Mouse (Mus musculus): ENCODE measurements around the gene Selenov.
"Not testable (repeated sequence)": the region's sequence is repeated elsewhere in the genome, so short reads cannot be mapped to it uniquely, and the experiment has no call there.

Selenov gene

GRCm38 (mm10) chr7:28294481-28294880, 3.5 kb upstream of the Selenov start:
- peak; percentile 84 to 89 for DNase-seq (ENCODE audit: low spot score in 2 of 2)

GRCm38 (mm10) chr7:28290165-28290564, 821 bp downstream of the Selenov start:
- DNase-seq (ENCODE audit: low spot score in 2 of 2): peak in 1 of 2 experiments; percentile 55

DNA sequence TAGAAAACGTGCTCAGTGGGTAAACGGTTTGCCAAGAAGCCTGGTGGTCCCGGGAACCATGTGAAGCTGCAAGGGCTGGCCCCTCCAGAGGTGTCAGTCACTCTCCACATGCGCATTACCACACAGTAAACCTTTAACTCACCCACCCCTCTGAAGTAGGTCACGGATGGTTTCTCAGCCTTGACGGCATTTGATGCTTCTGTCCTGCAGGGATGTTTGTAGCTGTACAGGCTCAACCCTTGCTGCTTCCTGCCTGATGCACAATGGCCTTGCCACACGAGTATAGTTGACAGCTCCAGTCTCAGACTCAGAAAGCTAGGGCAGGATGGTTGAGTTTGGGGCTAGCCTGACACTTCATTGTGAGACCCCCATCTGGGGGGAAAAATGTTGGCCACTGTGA, 10.4 kb downstream of the Selenov start:
- DNase-seq (ENCODE audit: low spot score in 2 of 2): no peak

- no peak for DNase-seq (ENCODE audit: low spot score in 2 of 2)
Measured at GRCm38 (mm10) chr7:28278279-28278652, 12.7 kb downstream of the Selenov start.

DNA sequence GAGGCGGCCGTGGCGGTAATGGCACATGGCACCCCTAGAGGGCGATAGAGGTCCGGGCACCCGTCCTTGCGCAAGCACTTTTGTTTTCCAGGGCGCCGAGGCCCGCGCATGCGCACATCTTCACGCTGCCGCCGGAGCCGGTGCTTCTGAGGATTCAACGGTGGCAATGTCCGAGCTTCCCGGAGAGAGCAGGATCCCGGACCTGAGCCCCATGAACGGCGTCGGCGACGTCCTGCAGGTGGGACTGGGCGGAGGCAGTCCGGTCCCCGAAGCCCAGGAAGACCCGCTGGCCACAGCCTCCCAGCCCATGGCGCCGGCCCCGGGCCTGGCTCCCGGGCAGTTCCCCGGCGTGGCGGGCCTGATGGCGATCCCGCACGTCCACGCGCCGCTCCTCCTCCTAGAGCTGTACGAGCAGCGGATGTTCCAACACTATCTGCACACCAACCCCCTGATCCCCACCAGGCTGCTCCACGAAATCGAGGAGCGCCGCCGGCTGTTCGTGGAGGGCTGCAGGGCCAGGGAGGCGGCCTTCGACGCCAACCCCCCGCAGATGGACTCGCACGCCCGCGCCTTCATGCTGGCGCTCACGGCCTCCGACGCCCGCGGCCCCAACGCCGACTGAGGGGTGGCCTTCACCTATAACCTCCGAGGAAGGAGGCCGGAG, 13.2 kb downstream of the Selenov start, which contains the start of gene Eid2b:
TSS of gene Eid2b (plus strand) at position 125 of the 664 bp plus-strand sequence.
- DNase-seq (ENCODE audit: low spot score in 2 of 2): peak; percentile 95 to 97

GRCm38 (mm10) chr7:28277237-28277614, 13.8 kb downstream of the Selenov start:
- no peak for DNase-seq (ENCODE audit: low spot score in 2 of 2)

DNA sequence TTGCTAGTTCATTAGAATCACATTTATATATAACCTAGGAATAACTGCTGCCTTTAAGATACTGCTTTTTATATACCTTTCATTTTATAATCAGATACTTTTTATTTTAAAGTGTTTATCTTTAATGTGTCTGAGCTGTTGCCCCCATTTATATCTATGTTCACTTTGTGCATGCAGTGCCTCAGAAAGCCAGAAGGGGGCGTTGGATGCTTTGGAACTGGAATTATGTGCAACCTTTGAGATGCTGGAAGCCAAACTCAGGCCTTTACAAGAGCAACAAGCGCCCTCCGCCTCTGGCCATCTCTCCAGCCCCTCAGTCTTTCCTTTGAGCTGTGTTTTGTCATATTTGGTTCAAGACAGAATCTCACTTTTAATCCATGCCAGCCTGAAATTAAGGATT, 19.2 kb downstream of the Selenov start:
- no peak for DNase-seq (ENCODE audit: low spot score in 2 of 2)

GRCm38 (mm10) chr7:28269355-28269754, 21.6 kb downstream of the Selenov start:
- DNase-seq (ENCODE audit: low spot score in 2 of 2): no peak

DNA sequence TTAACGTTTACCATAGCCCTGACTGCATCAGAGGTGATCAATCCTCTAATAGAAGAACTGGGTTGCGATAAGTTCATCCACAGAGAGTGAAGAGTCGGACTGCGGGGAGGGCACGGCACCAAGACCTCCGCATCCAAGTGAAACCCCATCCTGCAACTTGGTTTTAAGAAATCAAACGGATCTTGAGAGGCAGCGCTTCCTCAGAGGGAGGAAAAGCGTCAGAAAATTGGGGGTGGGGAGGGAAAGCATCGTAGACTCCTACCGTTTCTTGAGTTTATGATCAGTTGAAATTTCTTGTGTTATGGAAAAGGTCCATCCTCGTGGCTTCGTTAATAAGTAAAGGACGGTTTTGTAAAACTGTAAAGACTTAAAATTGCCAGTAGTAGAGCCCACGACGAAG, 22.4 kb downstream of the Selenov start:
- no peak for DNase-seq (ENCODE audit: low spot score in 2 of 2)

- peak; percentile 62 to 66 for DNase-seq (ENCODE audit: low spot score in 2 of 2)
Measured at GRCm38 (mm10) chr7:28268042-28268531, 22.9 kb downstream of the Selenov start.

DNA sequence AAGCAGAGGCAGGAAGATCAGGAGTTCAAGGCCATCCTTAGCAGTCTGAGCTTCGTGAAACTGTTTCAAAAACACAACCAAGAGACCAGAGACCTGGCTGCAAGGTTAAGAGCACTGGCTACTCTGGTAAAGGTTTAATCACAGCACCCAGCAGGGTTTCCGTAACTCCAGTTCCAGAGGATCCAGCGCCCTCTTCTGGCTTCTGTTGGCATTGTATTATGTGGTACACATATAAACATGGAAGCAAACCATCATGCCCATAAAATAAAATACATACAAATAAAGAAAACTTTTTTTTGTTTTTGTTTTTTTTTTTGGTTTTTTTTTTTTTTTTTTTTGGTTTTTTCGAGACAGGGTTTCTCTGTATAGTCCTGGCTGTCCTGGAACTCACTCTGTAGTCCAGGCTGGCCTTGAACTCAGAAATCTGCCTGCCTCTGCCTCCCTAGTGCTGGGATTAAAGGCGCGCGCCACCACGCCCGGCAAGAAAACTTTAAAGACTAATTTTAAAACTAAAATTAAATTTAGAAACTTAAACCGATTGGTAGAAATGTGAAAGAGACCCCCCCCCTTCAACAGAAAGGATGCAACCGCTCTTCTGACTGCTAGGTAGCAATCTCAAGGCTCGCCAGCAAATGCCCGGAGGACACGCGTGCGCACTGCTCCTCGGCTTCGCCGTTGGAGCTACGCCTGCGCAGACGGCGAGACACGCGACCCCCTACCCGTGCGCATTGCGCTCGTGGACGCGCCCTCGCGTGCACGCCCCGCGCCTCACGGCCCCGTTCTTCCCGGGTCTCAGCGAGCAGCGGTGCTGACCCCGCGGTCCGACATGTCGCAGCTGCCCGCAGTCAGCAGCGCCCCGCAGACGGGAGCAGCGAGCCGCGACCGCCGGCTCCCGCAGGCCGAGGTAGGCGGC, 23.6 kb downstream of the Selenov start, which contains the start of gene Eid2:
TSS of gene Eid2 (plus strand) at position 753 of the 913 bp plus-strand sequence.
- DNase-seq (ENCODE audit: low spot score in 2 of 2): peak; percentile 96

DNA sequence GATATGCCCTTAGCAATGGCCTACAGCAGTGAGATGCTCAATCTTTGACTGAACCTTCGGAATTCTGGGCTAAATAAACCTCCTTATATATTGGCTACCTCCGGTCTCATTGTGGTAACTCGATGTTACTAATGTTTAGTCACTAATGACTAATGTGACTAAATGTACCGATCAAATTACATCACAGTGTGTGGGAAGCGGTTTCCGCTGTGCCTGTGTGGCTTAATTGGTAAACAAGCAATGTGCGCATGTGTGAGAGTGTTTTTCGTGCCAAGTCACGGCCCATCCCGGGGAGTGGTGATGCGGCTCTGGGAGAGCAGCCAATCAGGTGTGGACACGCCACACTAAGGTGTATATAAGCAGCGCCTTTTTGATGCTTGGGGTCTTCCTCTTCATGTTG, 25.6 kb downstream of the Selenov start:
- DNase-seq (ENCODE audit: low spot score in 2 of 2): no peak

DNA sequence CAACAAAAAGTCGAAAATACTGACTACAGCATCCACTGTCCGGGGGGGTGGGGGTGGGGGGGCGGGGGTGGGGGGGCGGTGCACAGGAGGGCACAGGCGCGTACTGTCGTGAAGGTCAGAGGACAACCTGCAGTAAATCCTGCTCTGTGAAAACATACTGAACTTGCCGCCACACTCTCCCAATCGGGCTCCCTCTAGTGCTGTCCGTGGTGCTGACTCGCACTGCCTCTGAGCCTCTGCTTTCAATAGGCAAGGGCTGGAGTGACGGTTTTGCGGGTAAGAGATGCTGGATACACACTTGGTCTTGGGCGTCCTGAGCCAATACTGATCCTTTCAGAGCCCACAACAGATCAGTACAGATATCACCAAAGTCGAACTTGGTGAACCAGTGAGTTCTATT, 27.2 kb downstream of the Selenov start:
- DNase-seq (ENCODE audit: low spot score in 2 of 2): peak in 1 of 2 experiments; percentile 58

- no peak for DNase-seq (ENCODE audit: low spot score in 2 of 2)
Measured at GRCm38 (mm10) chr7:28262861-28263260, 28.1 kb downstream of the Selenov start.

GRCm38 (mm10) chr7:28255476-28255875, 35.5 kb downstream of the Selenov start:
- no peak for DNase-seq (ENCODE audit: low spot score in 2 of 2)

GRCm38 (mm10) chr7:28254591-28254990, 36.4 kb downstream of the Selenov start:
- DNase-seq (ENCODE audit: low spot score in 2 of 2): no peak

- no peak for DNase-seq (ENCODE audit: low spot score in 2 of 2)
Measured at GRCm38 (mm10) chr7:28251976-28252375, 39.0 kb downstream of the Selenov start.

DNA sequence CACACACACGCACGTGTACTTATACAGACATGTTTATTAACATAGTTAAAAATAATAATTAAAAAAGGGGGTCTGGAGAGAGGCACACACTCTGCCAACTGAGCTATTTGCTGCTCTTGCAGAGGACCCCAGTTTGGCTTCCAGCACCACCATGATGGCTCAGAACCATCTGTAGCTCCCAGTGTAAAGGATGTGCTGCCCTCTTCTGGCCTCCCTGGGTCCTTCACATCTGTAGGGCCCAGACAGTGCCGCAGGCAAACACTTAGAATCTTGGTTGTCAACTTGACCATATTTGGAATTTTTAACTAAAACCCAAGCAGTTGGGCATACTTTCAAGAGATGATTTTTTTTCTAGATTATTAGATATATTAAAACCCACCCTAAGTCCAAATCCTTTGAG, 42.0 kb downstream of the Selenov start:
- no peak for DNase-seq (ENCODE audit: low spot score in 2 of 2)

DNA sequence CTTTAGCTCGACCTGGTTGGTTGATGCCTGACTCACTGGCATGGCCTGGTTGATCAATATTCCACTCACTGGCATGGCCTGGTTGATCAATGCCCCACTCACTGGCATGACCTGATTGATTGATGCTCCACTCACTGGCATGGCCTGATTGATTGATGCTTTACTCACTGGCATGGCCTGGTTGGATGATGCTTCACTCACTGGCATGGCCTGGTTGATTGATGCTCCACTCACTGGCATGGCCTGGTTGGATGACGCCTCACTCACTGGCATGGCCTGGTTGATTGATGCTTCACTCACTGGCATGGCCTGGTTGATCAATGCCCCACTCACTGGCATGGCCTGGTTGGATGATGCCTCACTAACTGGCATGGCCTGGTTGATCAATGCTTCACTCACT, 47.0 kb downstream of the Selenov start:
- not testable (repeated sequence) for DNase-seq (ENCODE audit: low spot score in 2 of 2)
